Comparison of ENCODE assay signal across 15 mouse cellular contexts in the genomic region with DNA sequence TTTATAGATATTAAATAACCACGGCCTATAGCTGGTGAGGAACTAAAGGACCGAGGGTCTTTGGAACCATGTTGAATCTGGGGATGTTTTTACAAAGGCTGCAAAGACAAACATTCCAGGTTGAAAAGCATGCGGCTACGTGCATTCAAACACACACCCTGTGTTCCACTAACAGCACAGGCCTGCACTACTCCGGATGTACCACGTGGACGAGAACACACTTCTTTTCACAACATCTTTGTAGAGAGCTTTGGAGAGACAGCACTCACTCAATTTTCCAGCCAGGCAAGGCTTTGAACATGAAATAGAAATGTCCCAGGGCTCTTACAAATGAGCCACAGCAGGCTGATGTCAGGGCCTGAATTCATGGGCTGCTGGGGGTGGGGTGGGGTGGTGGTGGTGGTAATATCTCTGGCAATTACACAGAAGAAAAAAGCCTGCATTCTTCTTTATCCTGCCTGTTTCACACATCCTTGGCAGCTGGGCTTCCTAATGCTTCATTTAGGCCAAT.
A peak's percentile ranks its signal among the peaks of the same experiment; 100 is the strongest.
DNase-seq lines count a peak whose midpoint lies in the region; ATAC-seq lines count a peak whose summit lies in the region.
"Had no signal": no experiment of that assay in that cellular context is flagged by ENCODE, and none has a peak within 500 bp of the region (broad histone marks: within the 10 kb centered on the region; RNA-seq: fewer than 3 reads in every experiment).

No protein-coding gene starts in this region.

- H3K4me2 ChIP-seq in neural tube, embryonic 11.5 days (ENCODE audit: low read depth): no peak overlapping the region
- H3K4me2 ChIP-seq in hindbrain, embryonic 13.5 days: no peak overlapping the region
- H3K4me2 ChIP-seq in limb, embryonic 15.5 days: no peak overlapping the region

- H3K27me3 ChIP-seq in neural tube, embryonic 11.5 days (ENCODE audit: control insufficient read depth, insufficient read depth, low read length): no peaks in the 10 kb centered on the region
- no peaks in the 10 kb centered on the region for H3K27me3 ChIP-seq in hindbrain, embryonic 13.5 days
- no peaks in the 10 kb centered on the region; the same call in 1 of the 2 replicates for H3K27me3 ChIP-seq in limb, embryonic 15.5 days

- no peak overlapping the region for H3K27ac ChIP-seq in neural tube, embryonic 11.5 days (ENCODE audit: low read depth, low read length)
- peak overlapping the region; percentile 42 for H3K27ac ChIP-seq in hindbrain, embryonic 13.5 days
- H3K27ac ChIP-seq in limb, embryonic 15.5 days: peak overlapping the region; percentile 62
- H3K27ac ChIP-seq: liver, embryonic 14.5 days had no signal

- DNase-seq in neural tube, embryonic 11.5 days (ENCODE audit: low spot score): peak; percentile 41
- no peak for DNase-seq in neural tube, embryonic 10.5 days (ENCODE audit: extremely low spot score, low spot score)
- no peak for DNase-seq in adrenal gland, adult 18-20 months (ENCODE audit: low spot score in 2 of 2)
- DNase-seq in cerebellum, adult 18-20 months: no peak
- no peak for DNase-seq in kidney, postnatal 36 days
- no peak for DNase-seq in spleen, adult 18-20 months
- DNase-seq: kidney, adult 18-20 months; lung, postnatal 36 days; right cerebral cortex, postnatal 4 days; thymus, postnatal 25 days had no signal

- 0 out of 2 replicates have a peak, but pooled peaks cover 2% of the 10 kb centered on the region for H3K4me1 ChIP-seq in neural tube, embryonic 11.5 days (ENCODE audit: control insufficient read depth, insufficient read depth, low read length)
- H3K4me1 ChIP-seq in hindbrain, embryonic 13.5 days (replicated peaks): peaks cover 28% of the 10 kb centered on the region
- H3K4me1 ChIP-seq in limb, embryonic 15.5 days: peaks cover 26% of the 10 kb centered on the region

- 64% methylated on average over 7 of the region's 7 CpGs for WGBS in neural tube, embryonic 11.5 days
- 65% methylated on average over 7 of the region's 7 CpGs for WGBS in hindbrain, embryonic 13.5 days
- 53% methylated on average over 7 of the region's 7 CpGs for WGBS in limb, embryonic 15.5 days

- no peak for ATAC-seq in neural tube, embryonic 11.5 days (ENCODE audit: insufficient read depth, low FRiP score, low TSS enrichment)
- ATAC-seq in hindbrain, embryonic 13.5 days (ENCODE audit: low FRiP score): peak; percentile 49; the same call in 1 of the 2 replicates
- peak; percentile 59 for ATAC-seq in limb, embryonic 15.5 days (ENCODE audit: insufficient number of reproducible peaks, low FRiP score, low TSS enrichment, low read depth)
- ATAC-seq: CD4-positive, CD25-positive, alpha-beta regulatory T cell, adult 4 months had no signal

- H3K9me3 ChIP-seq in neural tube, embryonic 11.5 days (ENCODE audit: control insufficient read depth, low read length): no peaks in the 10 kb centered on the region
- H3K9me3 ChIP-seq in hindbrain, embryonic 13.5 days: no peaks in the 10 kb centered on the region
- no peaks in the 10 kb centered on the region for H3K9me3 ChIP-seq in limb, embryonic 15.5 days

- no peak overlapping the region for H3K4me3 ChIP-seq in neural tube, embryonic 11.5 days (ENCODE audit: low read depth, low read length)
- H3K4me3 ChIP-seq in hindbrain, embryonic 13.5 days: no peak overlapping the region
- no peak overlapping the region for H3K4me3 ChIP-seq in limb, embryonic 15.5 days
- H3K4me3 ChIP-seq: erythroblast, embryonic 14.5 days had no signal

- H3K36me3 ChIP-seq in neural tube, embryonic 11.5 days (ENCODE audit: control insufficient read depth, insufficient read depth, low read length): no peaks in the 10 kb centered on the region
- H3K36me3 ChIP-seq in hindbrain, embryonic 13.5 days: no peaks in the 10 kb centered on the region
- no peaks in the 10 kb centered on the region for H3K36me3 ChIP-seq in limb, embryonic 15.5 days

- no peak overlapping the region for H3K9ac ChIP-seq in neural tube, embryonic 11.5 days (ENCODE audit: low read length)
- H3K9ac ChIP-seq in hindbrain, embryonic 13.5 days: no peak overlapping the region
- H3K9ac ChIP-seq in limb, embryonic 15.5 days: no peak overlapping the region
- H3K9ac ChIP-seq: liver, embryonic 14.5 days had no signal
